Mouse (Mus musculus) neural tube, embryonic 13.5 days (tissue): ENCODE measurements at regions not wholly inside any gene's neighbourhood (a gene's known extent, or its start where the extent isn't known, plus 50 kb on each side); places are given as distances from the start of the nearest gene placed in this dataset.

Source experiments
- ATAC-seq: fragments of 200-750 bp; cut with Nextera tagmentation; 2 replicates; pipeline ENCODE4 v1.8.0; 2017; ENCODE audit warnings: low read depth, mild to moderate bottlenecking, moderate TSS enrichment, moderate library complexity
- H3K27ac ChIP-seq: fragments of 300-500 bp; sonication (generic); replicated peaks from 2 replicates; pipeline ENCODE4 v1.5.1; 2015; ENCODE audit warnings: moderate library complexity, mild to moderate bottlenecking, inconsistent platforms
- H3K27me3 ChIP-seq: fragments of 300-500 bp; sonication (generic); 2 replicates; pipeline ENCODE4 v1.6.1; 2015; ENCODE audit warnings: mild to moderate bottlenecking, inconsistent platforms
- H3K36me3 ChIP-seq: fragments of 300-500 bp; sonication (generic); 2 replicates; pipeline ENCODE4 v1.6.1; 2015; ENCODE audit warnings: mild to moderate bottlenecking, inconsistent platforms
- H3K4me1 ChIP-seq: fragments of 300-500 bp; sonication (generic); replicated peaks from 2 replicates; pipeline ENCODE4 v1.6.1; 2015; ENCODE audit warnings: inconsistent platforms
- H3K4me2 ChIP-seq: fragments of 300-500 bp; sonication (generic); 2 replicates; pipeline ENCODE4 v1.6.1; 2015; ENCODE audit warnings: inconsistent platforms, mild to moderate bottlenecking, moderate library complexity
- H3K4me3 ChIP-seq: fragments of 300-500 bp; sonication (generic); 2 replicates; pipeline ENCODE4 v1.5.1; 2015; ENCODE audit warnings: mild to moderate bottlenecking, inconsistent platforms
- H3K9ac ChIP-seq: fragments of 300-500 bp; sonication (generic); 2 replicates; pipeline ENCODE4 v1.6.1; 2015; ENCODE audit warnings: moderate library complexity, mild to moderate bottlenecking, inconsistent platforms
- H3K9me3 ChIP-seq: fragments of 300-500 bp; sonication (generic); 2 replicates; pipeline ENCODE4 v1.6.1; 2016; ENCODE audit warnings: inconsistent platforms
- WGBS: fragments of 180-500 bp; shearing (Covaris S2); methylation state at CpG from one replicate; pipeline ENCODE4 v1.1.7; 2015; 5-methylcytosine and 5-hydroxymethylcytosine counted together

- WGBS: 27% methylated on average over 17 of the region's 17 CpGs
- ATAC-seq: no peak; the same call in 1 of the 2 replicates
- Histone ChIP-seq H3K27me3 (peaks cover 21% of the 10 kb centered on the region), H3K36me3 (no peaks in the 10 kb centered on the region), H3K4me2 (0 out of 2 replicates have a peak overlapping the region, but pooled peaks have one; percentile 7), H3K4me3 (no peak overlapping the region), H3K9ac (0 out of 2 replicates have a peak overlapping the region, but pooled peaks have one; percentile 38), H3K27ac (no peak overlapping the region), H3K9me3 (no peaks in the 10 kb centered on the region), H3K4me1 (peaks cover 5% of the 10 kb centered on the region)
These were observed 318.3 kb downstream of the 3100002H09Rik start for GRCm38 (mm10) chr4:124292254-124292653.

GRCm38 (mm10) chr4:124291767-124292166 lies 318.8 kb downstream of the 3100002H09Rik start:
- Histone ChIP-seq H3K4me1 (peaks cover 5% of the 10 kb centered on the region), H3K9ac (no peak overlapping the region), H3K4me3 (no peak overlapping the region), H3K27me3 (peaks cover 17% of the 10 kb centered on the region), H3K27ac (no peak overlapping the region), H3K9me3 (no peaks in the 10 kb centered on the region), H3K36me3 (no peaks in the 10 kb centered on the region), H3K4me2 (no peak overlapping the region)
- WGBS: 72% methylated on average over 8 of the region's 8 CpGs
- ATAC-seq: peak; percentile 36; the same call in 1 of the 2 replicates

- 65% methylated on average over 6 of the region's 6 CpGs for WGBS
- Histone ChIP-seq H3K4me1 (peaks cover 4% of the 10 kb centered on the region), H3K4me2 (no peak overlapping the region), H3K36me3 (no peaks in the 10 kb centered on the region), H3K9ac (no peak overlapping the region), H3K27ac (no peak overlapping the region), H3K4me3 (no peak overlapping the region), H3K27me3 (peaks cover 11% of the 10 kb centered on the region), H3K9me3 (no peaks in the 10 kb centered on the region)
- ATAC-seq: no peak
These were observed 323.1 kb downstream of the 3100002H09Rik start for GRCm38 (mm10) chr4:124287471-124287870.

GRCm38 (mm10) chr4:124278681-124279080 lies 331.9 kb downstream of the 3100002H09Rik start:
- Histone ChIP-seq H3K9me3 (no peaks in the 10 kb centered on the region), H3K36me3 (no peaks in the 10 kb centered on the region), H3K9ac (no peak overlapping the region), H3K27ac (no peak overlapping the region), H3K4me1 (peaks cover 28% of the 10 kb centered on the region), H3K27me3 (peaks cover 53% of the 10 kb centered on the region), H3K4me3 (no peak overlapping the region), H3K4me2 (no peak overlapping the region)
- WGBS: 5% methylated on average over 10 of the region's 10 CpGs
- no peak for ATAC-seq

- Histone ChIP-seq H3K4me3 (peak overlapping the region; percentile 34), H3K27me3 (peaks cover 57% of the 10 kb centered on the region), H3K9ac (peak overlapping the region; percentile 62), H3K9me3 (no peaks in the 10 kb centered on the region), H3K4me2 (peak overlapping the region; percentile 78), H3K4me1 (peaks cover 28% of the 10 kb centered on the region), H3K27ac (peak overlapping the region; percentile 53), H3K36me3 (no peaks in the 10 kb centered on the region)
- peak; percentile 55 for ATAC-seq
- under 1% methylated on average over 43 of the region's 43 CpGs for WGBS
These were observed 333.0 kb downstream of the 3100002H09Rik start for GRCm38 (mm10) chr4:124277456-124278181.

GRCm38 (mm10) chr4:124276741-124277455 lies 333.7 kb downstream of the 3100002H09Rik start:
- Histone ChIP-seq H3K9ac (peak overlapping the region; percentile 62), H3K9me3 (no peaks in the 10 kb centered on the region), H3K27ac (peak overlapping the region; percentile 53), H3K27me3 (peaks cover 58% of the 10 kb centered on the region), H3K36me3 (no peaks in the 10 kb centered on the region), H3K4me1 (peaks cover 28% of the 10 kb centered on the region), H3K4me2 (peak overlapping the region; percentile 78), H3K4me3 (peak overlapping the region; percentile 34)
- 2% methylated on average over 21 of the region's 21 CpGs for WGBS
- peak; percentile 65; the same call in 1 of the 2 replicates for ATAC-seq

- Histone ChIP-seq H3K36me3 (no peaks in the 10 kb centered on the region), H3K4me3 (no peak overlapping the region), H3K4me1 (peaks cover 8% of the 10 kb centered on the region), H3K27me3 (peaks cover 74% of the 10 kb centered on the region), H3K9me3 (no peaks in the 10 kb centered on the region), H3K4me2 (no peak overlapping the region), H3K9ac (no peak overlapping the region), H3K27ac (no peak overlapping the region)
- 86% methylated on average over 2 of the region's 2 CpGs for WGBS
- no peak for ATAC-seq
These were observed 338.6 kb downstream of the 3100002H09Rik start for GRCm38 (mm10) chr4:124272002-124272401.

GRCm38 (mm10) chr4:124268404-124268803 lies 342.2 kb downstream of the 3100002H09Rik start:
- no peak for ATAC-seq
- Histone ChIP-seq H3K27me3 (peaks cover 50% of the 10 kb centered on the region), H3K9ac (no peak overlapping the region), H3K4me3 (no peak overlapping the region), H3K36me3 (no peaks in the 10 kb centered on the region), H3K4me2 (no peak overlapping the region), H3K9me3 (no peaks in the 10 kb centered on the region), H3K4me1 (peaks cover 7% of the 10 kb centered on the region; the same call in 1 of the 2 replicates), H3K27ac (no peak overlapping the region)
- WGBS: 74% methylated on average over 4 of the region's 4 CpGs

- Histone ChIP-seq H3K4me1 (peaks cover 7% of the 10 kb centered on the region; the same call in 1 of the 2 replicates), H3K9ac (no peak overlapping the region), H3K27me3 (peaks cover 38% of the 10 kb centered on the region), H3K4me2 (no peak overlapping the region), H3K27ac (no peak overlapping the region), H3K36me3 (no peaks in the 10 kb centered on the region), H3K4me3 (no peak overlapping the region), H3K9me3 (peaks cover 4% of the 10 kb centered on the region; the same call in 1 of the 2 replicates)
- WGBS: 18% methylated on average over 4 of the region's 4 CpGs
- no peak for ATAC-seq
These were observed 344.0 kb downstream of the 3100002H09Rik start for GRCm38 (mm10) chr4:124266573-124266972.

GRCm38 (mm10) chr4:124265527-124265926 lies 345.1 kb downstream of the 3100002H09Rik start:
- H3K4me3 ChIP-seq: no peak overlapping the region
- peaks cover 6% of the 10 kb centered on the region; the same call in 1 of the 2 replicates for H3K9me3 ChIP-seq
- no peak overlapping the region for H3K9ac ChIP-seq
- ATAC-seq: no peak
- 89% methylated on average over 15 of the region's 15 CpGs for WGBS
- H3K27me3 ChIP-seq: peaks cover 28% of the 10 kb centered on the region
- no peaks in the 10 kb centered on the region for H3K36me3 ChIP-seq
- H3K4me1 ChIP-seq: peaks cover 7% of the 10 kb centered on the region; the same call in 1 of the 2 replicates
- no peak overlapping the region for H3K27ac ChIP-seq
- H3K4me2 ChIP-seq: no peak overlapping the region

- peaks cover 6% of the 10 kb centered on the region; the same call in 1 of the 2 replicates for H3K9me3 ChIP-seq
- H3K4me1 ChIP-seq: peaks cover 23% of the 10 kb centered on the region
- H3K9ac ChIP-seq: no peak overlapping the region
- no peaks in the 10 kb centered on the region for H3K36me3 ChIP-seq
- WGBS: 8% methylated on average over 9 of the region's 9 CpGs
- no peak for ATAC-seq
- H3K4me3 ChIP-seq: no peak overlapping the region
- no peak overlapping the region for H3K4me2 ChIP-seq
- no peak overlapping the region for H3K27ac ChIP-seq
- H3K27me3 ChIP-seq: peaks cover 45% of the 10 kb centered on the region
These were observed 339.2 kb upstream of the 4930535I16Rik start for GRCm38 (mm10) chr4:124257006-124257405.

GRCm38 (mm10) chr4:124256515-124256914 lies 338.7 kb upstream of the 4930535I16Rik start:
- no peak for ATAC-seq
- whole genome bisulfite sequencing: 73% methylated on average over 7 of the region's 7 CpGs

More at GRCm38 (mm10) chr4:124256515-124256914, 338.7 kb upstream of the 4930535I16Rik start:
- H3K4me2 ChIP-seq: no peak overlapping the region
- peaks cover 2% of the 10 kb centered on the region; the same call in 1 of the 2 replicates for H3K9me3 ChIP-seq
- H3K9ac ChIP-seq: no peak overlapping the region
- H3K4me1 ChIP-seq: peaks cover 23% of the 10 kb centered on the region
- H3K4me3 ChIP-seq: no peak overlapping the region
- no peak overlapping the region for H3K27ac ChIP-seq
- H3K36me3 ChIP-seq: no peaks in the 10 kb centered on the region
- H3K27me3 ChIP-seq: peaks cover 50% of the 10 kb centered on the region
